Mouse (Mus musculus): ENCODE results near the gene Lrpprc.
A peak's percentile ranks its signal among the peaks of the same experiment; 100 is the strongest.
"Not testable (repeated sequence)": the region's sequence is repeated elsewhere in the genome, so short reads cannot be mapped to it uniquely, and the experiment has no call there.

Lrpprc gene

DNA sequence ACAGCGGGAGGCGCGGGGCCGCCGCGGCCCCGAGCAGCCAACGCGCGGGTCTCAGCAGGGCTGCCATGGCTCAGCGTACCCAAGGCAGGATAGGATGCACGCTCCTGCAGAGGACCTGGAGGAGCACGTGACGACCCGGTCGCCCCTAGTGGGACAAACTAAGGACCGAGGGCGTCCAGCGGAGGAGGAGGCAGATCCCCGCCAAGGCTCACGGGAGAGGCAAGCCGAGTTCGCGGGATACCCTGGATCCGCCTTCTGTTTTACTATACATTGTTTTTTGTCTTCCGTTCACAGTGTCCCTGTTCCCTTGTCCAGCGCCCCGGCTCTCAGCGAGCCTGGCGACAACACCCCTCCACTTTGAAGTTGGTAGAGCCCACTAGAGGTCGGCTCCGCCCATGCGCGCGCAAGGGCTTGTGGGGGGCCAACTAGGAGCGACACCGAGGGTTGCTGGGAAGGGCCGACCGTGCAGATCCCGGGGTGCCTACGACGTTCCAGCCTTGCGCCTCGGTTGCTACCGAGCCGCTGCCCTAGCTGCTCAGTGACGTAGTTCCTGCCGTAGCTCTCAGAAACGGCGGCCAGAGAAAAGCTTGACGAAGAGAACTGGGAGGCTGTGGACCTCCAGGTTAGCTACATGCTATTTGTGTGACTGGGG, at the start of gene Lrpprc:
TSS of gene Lrpprc (minus strand) at position 343 of the 652 bp plus-strand sequence.
- peak; percentile 95 for DNase-seq

DNA sequence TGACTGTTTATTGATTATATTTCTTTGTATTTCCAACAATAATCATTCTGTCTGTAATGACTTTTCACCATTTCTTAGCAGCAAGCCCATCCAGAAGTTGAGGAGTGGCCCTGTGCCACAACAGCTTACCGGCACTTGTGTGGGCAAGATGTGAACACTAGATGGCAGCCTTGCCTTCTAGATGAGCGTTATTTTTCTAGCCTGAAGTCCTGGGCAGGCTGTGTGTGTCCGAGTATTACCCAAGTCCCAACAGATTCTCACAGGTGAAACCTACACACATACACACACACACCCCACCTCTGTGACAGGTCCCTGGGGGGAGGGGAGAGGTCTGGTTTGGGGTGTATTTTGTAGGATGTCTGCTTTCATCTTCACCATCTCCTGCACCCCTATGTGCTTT, 47.2 kb upstream of the Lrpprc start:
- peak; percentile 75 to 88 for DNase-seq

DNA sequence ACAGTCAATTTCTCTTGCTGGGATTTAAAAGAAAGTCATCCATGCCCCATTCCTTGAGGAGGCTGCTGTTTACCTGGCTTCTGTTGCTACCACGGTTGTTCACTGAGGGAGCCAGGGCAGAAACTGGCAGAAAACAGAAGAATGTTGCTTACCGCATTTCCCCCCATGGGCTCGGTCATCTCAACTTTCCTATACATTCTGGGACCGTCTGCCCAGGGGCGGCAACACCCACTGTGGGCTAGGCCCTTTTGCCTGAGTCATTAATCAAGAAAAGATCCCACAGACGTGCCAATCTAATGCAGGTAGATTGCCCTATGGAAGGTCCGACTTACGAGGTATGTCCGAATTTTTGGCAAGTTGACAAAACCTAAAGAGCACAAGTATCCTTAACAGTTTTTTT, 44.7 kb upstream of the Lrpprc start:
- no peak for DNase-seq

DNA sequence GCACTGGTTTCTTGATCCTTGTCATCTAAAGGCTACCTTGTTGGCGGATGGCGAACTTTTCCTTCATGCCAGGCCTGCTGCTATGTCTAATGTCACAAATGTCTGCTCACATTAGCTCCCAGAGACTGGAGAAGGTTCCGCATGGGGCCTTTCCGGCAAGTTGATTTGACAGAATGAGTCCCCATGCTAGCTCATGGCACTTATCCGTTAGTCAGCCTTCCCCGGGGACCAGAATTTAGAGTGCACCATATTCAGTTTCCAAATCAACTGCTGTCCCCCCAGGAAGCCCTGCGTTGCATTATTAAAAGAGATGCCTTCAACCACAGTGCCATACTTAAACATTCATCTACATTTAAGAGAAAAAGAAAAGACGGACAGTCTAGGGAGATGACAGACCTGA, 41.8 kb upstream of the Lrpprc start:
- DNase-seq, result no peak

DNA sequence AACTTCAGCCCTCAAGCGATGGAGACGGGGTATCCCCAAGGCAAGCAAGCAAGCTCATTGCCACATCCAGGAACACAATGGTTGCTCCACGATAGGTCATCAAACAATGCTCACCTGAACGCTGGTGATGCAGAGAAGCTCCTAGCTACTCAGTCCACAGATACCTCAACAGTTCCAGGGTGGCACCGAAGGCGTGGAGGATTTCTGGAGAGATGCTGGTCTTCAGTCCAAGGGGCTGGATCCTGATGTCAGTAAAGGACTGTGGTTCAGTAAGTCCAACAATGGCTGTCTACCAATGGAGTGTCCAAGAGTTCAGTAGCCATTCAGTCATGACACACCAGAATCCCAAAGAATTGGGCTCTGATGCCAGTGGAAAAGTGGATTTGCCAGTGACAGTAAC, 37.7 kb upstream of the Lrpprc start:
- no peak for DNase-seq

DNA sequence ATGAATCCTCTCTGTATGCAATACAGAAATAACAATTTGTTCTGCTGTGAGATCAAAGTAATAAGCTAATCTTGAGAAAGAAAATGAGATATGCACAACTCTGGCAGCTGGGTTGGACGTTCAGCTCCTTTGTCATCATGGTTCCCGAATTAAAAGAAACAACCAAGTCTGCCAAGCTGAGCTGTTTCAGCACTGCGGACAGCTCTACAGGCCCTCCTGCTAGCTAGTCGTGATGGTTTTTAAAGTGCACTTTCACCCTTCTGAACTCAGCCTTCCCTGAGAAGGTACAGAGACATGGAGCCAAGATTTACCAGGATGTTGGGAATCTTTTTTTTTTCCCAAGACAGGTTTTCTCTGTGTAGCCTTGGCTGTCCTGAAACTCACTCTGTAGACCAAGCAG, 30.0 kb upstream of the Lrpprc start:
- DNase-seq, result no peak

DNA sequence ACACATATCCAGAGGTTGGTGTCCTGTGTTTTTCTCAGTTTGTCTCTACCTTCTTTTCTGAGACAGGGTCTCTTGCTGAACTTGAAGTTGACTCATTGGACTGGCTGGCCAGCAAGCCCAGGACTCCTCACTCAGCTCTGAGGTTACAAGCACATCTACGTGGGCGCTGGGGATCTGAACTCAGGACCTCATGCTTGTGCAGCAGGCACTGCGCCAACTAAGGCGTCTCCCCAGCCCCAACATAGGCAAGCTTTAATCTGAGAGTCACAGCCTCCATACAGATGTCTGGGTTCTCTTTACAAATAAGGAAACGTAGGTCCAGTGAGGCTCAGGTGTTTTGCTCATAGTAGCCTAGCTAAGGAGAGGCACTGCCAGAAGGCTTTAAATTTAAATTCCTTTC, 27.8 kb upstream of the Lrpprc start:
- no peak for DNase-seq

DNA sequence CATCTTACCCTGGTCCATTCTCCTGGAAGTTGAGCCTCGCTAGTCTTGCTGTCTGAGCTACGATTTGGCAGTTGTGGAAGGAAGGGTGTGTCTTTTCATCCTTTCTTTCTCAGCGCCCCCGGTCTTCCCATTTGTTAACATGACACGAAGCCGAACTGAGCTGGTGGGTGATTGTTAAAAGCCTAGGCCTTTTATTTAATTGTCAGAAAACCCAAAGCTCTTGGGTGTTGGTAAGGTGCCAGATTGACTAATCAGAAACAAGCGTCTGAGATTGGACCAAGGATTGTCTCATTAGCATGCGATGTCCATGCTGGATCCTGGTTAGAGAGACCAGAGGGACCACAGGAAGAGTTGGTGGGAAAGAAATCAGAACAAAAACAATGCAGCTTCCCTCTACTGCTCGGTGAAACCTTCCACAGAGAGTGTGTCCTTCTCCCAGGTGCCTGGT, 25.4 kb upstream of the Lrpprc start:
- DNase-seq, result no peak

DNA sequence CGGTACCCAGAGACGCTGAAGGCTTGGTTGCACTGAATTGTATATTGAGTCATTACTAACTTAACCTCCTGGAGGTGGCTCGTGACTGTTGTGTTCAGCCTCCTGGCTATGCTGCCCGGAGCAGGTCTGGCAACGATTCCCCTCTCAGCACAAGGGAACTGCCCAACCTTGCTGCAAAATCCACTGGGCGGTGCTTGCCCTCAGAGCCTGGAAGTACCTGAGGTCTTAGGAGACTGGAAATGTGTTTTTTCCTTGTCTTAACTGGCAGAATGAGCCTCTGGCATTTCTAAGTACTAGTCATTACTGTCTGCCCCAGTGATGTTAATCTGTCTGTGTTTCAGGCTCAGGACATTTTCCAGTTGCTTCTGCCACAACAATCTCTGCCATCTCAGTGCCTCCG, 24.3 kb upstream of the Lrpprc start:
- peak; percentile 14 for DNase-seq

DNA sequence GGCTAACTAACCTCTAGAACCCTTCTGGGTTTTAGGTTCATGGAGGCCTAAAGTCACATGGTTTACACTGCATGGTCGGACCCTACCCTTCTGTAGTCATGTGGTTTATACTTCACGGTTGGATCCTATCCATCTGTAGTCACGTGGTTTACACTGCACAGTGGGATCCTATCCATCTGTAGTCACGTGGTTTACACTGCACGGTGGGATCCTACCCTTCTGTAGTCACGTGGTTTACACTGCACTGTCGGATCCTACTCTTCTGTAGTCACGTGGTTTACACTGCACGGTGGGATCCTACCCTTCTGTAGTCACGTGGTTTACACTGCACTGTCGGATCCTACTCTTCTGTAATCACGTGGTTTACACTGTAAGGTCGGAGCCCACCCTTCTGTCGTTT, 23.6 kb upstream of the Lrpprc start:
- DNase-seq, result not testable (repeated sequence)

DNA sequence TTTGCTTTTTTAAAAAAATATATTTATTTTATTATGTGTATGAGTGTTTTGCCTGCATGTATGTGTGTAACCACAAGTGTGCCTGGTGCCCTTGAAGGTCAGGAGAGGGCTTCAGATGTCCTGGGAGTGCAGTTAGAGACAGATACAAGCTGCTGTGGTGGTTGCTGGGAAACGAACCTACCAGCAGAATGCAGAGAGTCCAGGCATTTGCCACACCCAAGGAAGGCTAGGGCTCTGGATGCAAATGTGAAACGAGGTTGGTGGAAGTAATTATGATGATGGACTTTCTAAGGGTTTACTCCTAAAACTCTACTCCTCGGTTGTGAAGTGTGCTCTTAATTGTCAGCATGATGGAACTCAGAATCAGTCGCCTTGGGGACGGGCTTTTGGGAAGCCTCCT, 1.4 kb upstream of the Lrpprc start:
- DNase-seq, result no peak

DNA sequence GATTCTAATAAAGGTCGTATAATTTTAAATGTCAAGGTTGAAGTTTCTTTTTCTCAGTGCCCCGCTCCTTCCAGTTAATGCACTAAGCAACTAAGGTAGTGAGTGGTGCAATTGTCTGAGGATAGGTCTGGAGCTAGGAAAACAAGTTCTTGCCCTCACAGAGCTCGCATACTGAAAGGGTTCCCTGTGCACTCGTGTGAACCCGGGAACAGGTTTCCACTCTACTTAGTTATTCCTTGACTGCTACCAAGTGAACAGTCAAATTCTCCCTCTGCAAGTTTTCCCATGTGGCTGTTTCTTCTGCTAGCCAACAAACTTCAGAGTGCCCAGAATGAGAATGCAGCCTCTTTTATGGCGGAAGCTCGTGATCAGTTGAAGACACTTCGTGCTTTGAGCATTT, 567 bp upstream of the Lrpprc start:
- DNase-seq, result no peak

DNA sequence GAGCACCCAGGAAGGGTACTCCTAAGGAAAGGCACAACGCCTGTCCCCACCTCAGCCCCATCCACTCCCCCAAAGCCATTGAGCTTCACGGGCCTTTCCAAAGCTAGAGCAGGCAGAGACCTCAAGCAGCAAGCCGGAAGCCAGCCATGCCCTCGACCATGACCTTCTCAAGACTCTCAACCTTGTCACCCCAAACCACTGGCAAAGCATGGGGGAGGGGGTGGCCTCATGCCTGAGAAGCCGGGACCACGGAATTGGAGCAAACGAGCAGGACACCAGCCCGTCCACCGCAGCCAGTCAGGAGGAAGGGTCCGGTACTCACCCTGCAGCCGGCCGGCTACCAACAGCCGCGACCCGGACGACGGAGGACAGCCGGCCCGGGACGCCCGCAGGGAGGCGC, 546 bp downstream of the Lrpprc start:
- no peak for DNase-seq

DNA sequence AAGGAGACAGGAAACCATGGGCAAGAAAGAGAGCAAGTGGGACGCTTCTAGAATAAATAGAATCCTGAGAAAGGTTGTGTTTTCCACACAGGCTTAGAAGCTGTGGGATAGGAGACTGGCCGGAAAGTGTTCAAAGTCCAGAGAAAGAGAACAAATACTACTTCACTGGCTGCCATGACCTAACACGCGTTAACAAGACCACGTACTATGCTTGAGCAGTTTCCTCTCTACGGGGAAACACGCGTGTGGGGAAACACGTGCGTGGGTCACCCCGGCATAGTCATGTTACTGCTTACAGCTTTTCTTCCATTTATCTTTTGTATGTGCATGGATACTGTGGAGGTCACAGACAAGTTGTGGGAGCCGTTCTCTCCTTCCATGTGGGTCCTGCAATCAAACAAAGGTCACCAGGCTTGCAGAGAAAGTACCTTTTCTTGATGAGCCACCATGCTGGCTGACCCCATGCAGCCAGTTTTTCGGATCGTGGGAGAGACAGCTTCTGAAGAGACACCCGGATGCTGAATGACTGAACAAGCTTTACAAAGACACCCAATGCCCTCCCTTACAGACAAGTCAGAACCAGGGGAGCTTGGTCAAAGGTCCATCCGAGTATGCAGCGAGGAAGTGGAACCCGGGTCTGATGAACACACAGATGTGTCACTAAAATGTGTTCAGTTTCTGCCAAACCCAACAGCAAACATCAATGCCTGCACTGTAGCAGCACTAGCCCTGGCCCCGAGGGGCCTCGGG, 2.0 kb downstream of the Lrpprc start:
- no peak for DNase-seq

DNA sequence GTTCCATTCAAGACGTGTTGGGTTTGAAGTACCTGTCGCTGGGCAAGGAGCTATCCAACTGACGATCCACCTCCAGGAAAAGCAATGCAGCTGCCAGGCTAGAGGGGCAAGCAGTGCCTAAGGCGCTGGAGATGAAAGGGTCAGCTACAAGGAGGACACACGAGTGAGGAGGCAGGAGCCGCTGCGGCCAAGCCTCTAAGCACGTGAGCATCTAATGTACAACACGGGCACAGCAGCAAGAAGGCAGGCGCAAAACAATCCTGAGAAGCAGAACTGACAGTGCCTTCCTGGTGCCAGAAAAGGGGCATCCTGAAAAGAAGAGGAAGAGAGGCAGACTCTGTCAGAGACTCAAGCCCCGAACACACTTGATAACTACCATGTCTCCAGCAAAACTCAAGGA, 3.1 kb downstream of the Lrpprc start:
- no peak for DNase-seq

DNA sequence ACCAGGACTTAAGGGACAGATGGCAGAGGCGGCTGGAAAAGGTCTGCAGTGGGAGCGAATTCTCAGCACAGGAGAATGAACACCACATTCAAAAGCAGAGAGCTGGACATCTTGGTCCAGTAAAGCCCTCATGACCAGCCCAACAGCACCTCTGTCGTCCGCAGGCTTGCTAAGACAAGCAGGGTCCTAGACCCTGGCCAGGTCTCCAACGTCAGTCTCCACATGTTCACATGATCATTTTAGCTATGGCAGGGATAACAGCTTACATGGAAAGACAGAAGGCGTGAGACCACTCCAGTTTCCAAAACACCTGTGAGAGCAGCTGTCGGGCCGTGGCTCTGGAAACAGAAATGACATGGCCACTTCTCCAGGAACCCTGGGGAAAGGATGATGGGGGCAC, 3.7 kb downstream of the Lrpprc start:
- DNase-seq, result no peak

DNA sequence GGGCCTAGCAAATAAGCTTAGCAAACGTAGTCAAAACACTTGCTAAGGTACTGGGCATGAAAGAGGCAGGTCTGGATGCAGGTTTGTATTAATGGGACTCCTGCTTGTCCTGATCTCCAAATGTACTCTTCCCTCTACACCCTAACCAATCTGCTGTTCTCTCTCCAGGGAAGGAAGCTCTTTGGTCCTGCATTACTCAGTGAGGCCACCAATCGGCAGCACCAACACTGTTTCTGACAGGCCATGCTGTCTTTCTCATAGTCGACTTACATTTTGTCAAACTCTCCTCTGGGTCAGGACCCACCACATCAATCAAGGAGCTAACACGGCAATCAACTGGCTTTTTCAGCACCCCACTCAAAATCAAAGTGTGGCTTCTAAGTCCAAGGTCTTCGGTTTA, 5.4 kb downstream of the Lrpprc start:
- no peak for DNase-seq

DNA sequence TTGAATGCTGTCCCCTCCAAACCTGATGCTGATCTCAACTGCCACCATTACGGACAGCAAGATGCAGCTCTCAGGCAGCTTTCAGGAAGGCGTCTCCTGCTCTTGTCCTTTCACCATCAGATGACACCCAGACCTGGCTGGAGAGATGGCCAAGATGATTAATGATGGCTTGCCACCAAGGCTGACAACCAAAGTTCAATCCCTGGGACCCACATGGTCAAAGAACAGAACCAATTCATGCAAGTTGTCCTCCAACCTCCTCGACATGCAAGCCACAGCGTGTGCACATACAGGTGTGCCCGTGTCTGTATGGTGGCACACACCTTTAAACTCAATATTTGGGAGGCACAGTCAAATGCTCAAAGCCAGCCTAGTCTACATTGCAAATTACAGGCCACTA, 7.1 kb downstream of the Lrpprc start:
- DNase-seq, result no peak

DNA sequence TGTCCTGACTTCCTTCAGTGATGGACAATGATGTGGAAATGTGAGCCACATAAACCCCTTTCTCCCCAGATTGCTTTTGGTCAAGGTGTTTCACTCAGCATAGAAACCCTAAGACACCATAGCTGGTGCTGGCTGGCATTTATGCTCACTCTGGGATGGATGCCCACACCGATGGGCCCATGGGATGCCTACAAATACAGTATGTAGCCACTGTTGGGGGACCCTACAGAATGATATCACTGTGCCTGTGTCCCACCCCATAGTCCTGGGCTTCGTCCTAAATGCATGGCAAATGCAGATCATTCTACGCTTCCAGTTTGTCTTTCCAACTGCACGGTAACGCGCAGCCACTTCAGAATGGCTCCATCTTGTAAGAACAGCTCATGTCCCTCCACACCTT, 10.3 kb downstream of the Lrpprc start:
- no peak for DNase-seq

DNA sequence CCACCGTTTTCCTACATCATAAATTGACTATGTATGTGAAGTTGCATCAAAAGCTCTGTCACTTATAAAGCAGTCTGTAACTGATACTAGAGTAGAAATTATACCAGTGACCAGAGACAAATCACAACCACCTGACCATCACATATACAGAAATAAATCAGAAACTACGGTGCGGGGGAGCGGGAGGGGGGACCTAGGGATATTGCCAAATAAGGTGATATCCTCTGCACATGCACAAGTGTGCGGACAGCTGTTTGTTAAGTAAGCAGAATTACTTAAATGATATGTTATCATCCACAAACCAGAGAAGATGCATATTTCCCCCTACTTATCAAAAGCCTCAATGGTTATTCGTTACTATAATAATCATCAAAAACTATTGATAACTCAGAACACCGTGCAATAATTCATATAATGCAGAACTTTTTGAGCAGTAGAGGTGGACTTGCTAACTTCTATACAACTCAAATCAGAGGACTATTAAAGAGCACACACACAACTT, 12.1 kb downstream of the Lrpprc start:
- no peak for DNase-seq

DNA sequence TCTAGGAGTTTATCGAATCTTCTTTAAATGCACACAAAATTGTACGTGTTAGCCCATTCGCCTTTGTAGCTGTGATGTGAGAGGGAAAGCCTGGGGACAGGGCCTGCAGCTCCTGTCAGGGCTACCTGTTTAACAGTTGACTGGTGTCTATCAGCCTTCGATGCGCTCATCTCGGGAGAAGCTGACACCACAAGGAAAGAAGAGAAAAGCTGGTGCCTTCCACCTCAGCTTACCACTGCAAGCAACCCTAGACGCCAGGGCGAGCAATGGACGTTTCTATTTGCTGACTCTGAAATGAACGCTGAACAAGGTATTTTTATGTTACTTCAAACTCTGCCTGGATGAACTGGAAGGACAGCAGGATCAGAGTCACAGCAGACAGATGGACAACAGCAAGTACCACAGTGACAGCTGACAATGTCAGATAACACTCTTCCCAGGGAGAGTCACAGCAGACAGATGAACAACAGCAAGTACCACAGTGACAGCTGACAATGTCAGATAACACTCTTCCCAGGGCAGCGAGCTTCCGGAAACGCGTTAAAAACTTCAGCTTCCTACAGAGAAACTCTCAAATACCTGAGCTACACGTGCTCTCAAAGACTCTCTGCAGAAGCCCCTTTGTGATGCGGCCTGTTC, 14.1 kb downstream of the Lrpprc start:
- no peak for DNase-seq

DNA sequence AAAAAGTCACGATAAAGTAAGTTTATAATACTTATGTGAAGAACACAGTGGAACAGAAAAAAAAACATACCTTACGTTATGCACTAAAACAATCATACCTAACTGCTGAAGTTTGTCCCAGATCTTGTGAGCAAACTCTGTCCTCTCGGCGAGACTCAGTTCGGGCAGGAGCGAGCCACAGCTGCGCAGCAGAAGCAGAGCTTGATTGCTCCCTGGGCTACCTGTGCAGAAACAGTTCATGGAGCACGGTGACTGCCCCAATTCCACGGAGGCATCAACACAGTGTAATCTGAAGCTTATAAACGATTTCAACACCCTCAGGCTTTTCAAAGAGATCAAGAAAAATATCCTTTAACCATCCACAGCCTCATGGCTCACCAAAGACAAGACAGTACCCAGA, 15.3 kb downstream of the Lrpprc start:
- no peak for DNase-seq

DNA sequence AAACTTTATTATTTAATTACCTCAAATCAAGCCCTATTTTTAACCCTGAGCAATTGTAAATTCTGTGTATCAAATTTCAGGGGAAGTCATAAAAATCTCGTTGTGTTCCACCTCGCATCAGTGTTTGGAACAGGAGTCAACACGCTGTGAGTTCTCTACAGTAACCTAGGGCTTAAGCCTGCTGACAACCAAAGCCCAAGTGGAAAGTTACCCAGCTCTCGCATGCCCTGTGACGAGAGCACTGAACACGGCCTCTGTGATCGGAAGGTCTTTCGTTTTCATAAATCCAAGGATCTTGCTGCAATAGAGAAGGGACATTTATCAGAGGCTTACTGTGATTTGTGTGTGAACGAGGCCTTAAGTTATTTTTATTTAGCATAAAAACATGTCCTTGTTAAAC, 18.7 kb downstream of the Lrpprc start:
- DNase-seq, result no peak

DNA sequence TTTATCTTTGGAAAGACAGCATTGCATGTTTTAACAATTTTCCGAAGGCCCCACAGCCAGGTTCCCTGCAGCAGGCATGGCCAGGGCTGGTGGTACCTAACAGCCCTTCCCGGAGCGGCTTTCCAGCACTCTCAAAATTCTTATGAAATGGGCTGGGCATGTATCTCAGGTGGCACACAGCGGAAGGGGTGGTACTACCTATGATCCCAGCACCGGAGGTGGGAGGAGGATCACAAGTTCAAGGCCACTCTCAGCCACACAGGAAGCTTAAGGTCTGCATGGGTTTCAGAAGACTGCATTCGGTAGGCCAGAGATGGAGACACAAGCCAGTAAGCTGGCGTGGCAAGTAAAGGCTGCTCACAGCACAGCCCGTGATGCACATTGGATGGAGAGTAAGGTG, 31.6 kb downstream of the Lrpprc start:
- no peak for DNase-seq
